Mouse (Mus musculus): Measurements from ENCODE around the gene Jarid2. TPM values are rescaled to one million over a fixed set of nuclear protein-coding genes. Genes with fewer than 3 reads are reported as not detected.
A peak's percentile ranks its signal among the peaks of the same experiment; 100 is the strongest.
"Not testable (repeated sequence)": the region's sequence is repeated elsewhere in the genome, so short reads cannot be mapped to it uniquely, and the experiment has no call there.

The Jarid2 gene
- polyA plus RNA-seq, 1 experiment from 2014 or later = 8.0 TPM

DNA sequence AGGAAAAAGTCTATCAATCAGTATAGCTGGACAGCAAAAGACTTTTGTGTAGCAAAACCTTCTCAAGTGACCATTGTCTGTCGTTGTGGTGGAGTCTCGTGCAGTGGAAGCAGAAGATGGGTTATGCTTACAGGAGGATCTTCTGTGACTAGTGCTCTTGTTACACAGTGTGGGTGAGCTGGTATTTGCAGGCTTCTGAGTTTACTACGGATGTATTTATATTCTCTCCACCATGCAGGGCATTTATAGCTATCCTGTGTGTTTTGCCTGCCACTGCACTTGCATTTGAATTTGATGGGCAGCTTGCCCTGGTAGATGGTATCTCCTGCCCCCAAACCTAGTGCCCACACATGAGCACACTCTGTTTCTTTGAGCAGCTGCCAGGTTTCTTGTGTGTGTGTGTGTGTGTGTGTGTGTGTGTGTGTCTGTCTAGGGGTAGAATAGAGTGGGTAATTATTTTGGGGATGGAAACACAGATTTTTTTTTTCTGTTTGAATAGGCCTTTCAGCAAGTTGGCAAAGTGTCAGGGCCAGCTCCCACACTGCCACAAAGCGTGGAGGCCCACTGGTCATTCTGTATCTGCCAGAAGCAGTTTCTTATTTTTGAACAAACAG lies 138.9 kb downstream of the Jarid2 start:
- no peaks in the 10 kb centered on the region for H3K4me1 ChIP-seq (replicated peaks; ENCODE audit: control insufficient read depth, insufficient read depth)
- H3K27ac ChIP-seq (replicated peaks) = no peak overlapping the region
- no peaks in the 10 kb centered on the region for H3K36me3 ChIP-seq (ENCODE audit: control insufficient read depth, insufficient read depth, low read length)
- ATAC-seq (ENCODE audit: low FRiP score, low TSS enrichment) = no peak
- H3K4me3 ChIP-seq (ENCODE audit: low read depth, low read length) = no peak overlapping the region
- TF ChIP-seq CTCF (IDR thresholded peaks at IDR 0.05; ENCODE audit: low read depth) (no peak), EP300 (optimal IDR thresholded peaks at IDR 0.05) (no peak)
- WGBS = 58% methylated on average over 4 of the region's 4 CpGs
- DNase-seq (ENCODE audit: low spot score) = no peak
- peaks cover 4% of the 10 kb centered on the region; the same call in 1 of the 2 replicates for H3K9me3 ChIP-seq (ENCODE audit: control insufficient read depth, low read length)
- peaks cover 4% of the 10 kb centered on the region; the same call in 1 of the 2 replicates for H3K27me3 ChIP-seq (ENCODE audit: control insufficient read depth, insufficient read depth, low read length)
- H3K4me2 ChIP-seq (replicated peaks; ENCODE audit: low read depth) = no peak overlapping the region
- no peak overlapping the region for H3K9ac ChIP-seq (ENCODE audit: low read length)

DNA sequence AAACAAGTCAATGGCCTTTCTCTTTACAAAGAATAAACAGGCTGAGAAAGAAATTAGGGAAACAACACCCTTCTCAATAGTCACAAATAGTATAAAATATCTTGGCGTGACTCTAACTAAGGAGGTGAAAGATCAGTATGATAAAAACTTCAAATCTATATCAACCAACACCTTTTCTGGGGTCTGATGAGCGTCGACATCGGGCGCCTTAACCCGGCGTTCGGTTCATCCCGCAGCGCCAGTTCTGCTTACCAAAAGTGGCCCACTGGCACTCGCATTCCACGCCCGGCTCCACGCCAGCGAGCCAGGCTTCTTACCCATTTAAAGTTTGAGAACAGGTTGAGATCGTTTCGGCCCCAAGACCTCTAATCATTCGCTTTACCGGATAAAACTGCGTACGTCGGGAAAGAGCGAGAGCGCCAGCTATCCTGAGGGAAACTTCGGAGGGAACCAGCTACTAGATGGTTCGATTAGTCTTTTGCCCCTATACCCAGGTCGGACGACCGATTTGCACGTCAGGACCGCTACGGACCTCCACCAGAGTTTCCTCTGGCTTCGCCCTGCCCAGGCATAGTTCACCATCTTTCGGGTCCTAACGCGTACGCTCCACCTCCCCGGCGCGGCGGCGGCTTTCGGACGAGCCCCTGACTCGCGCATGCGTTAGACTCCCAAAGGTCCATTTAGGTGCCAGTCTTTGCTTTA lies 140.3 kb downstream of the Jarid2 start:
- not testable (repeated sequence) for H3K4me2 ChIP-seq (replicated peaks; ENCODE audit: low read depth); H3K9me3 ChIP-seq (ENCODE audit: control insufficient read depth, low read length); H3K27me3 ChIP-seq (ENCODE audit: control insufficient read depth, insufficient read depth, low read length); H3K27ac ChIP-seq (replicated peaks); H3K9ac ChIP-seq (ENCODE audit: low read length); H3K36me3 ChIP-seq (ENCODE audit: control insufficient read depth, insufficient read depth, low read length); H3K4me3 ChIP-seq (ENCODE audit: low read depth, low read length); H3K4me1 ChIP-seq (replicated peaks; ENCODE audit: control insufficient read depth, insufficient read depth)
- WGBS = 75% methylated on average over 47 of the region's 47 CpGs
- ATAC-seq (ENCODE audit: low FRiP score, low TSS enrichment) (peak; percentile 100), DNase-seq (ENCODE audit: low spot score) (peak; percentile 95)

DNA sequence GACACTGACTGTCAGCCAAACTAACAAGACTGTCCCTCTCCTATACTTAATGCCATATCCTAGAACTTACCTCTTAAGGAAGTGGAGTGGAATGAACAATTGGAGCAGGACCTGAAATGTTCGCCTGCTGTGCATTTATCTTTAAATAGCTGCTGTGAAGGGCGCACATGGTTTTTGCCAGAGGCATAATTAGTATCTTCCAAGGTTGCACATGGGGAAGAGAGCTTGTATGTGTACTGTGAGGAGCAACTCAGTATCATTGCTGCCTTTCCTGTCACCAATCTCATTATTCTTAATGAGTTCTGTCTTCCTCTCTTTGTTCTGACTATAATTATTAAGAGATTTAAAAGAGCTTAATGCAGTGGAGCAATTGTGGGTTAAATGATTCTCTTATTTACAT lies 147.5 kb downstream of the Jarid2 start:
- TF ChIP-seq EP300 (optimal IDR thresholded peaks at IDR 0.05) (no peak), CTCF (IDR thresholded peaks at IDR 0.05; ENCODE audit: low read depth) (no peak)
- Histone ChIP-seq H3K4me1 (replicated peaks; ENCODE audit: control insufficient read depth, insufficient read depth) (no peaks in the 10 kb centered on the region), H3K4me3 (ENCODE audit: low read depth, low read length) (no peak overlapping the region), H3K27me3 (ENCODE audit: control insufficient read depth, insufficient read depth, low read length) (no peaks in the 10 kb centered on the region), H3K9me3 (ENCODE audit: control insufficient read depth, low read length) (no peaks in the 10 kb centered on the region), H3K27ac (replicated peaks) (no peak overlapping the region), H3K36me3 (ENCODE audit: control insufficient read depth, insufficient read depth, low read length) (no peaks in the 10 kb centered on the region), H3K9ac (ENCODE audit: low read length) (no peak overlapping the region), H3K4me2 (replicated peaks; ENCODE audit: low read depth) (no peak overlapping the region)
- WGBS = 83% methylated on average over 2 of the region's 2 CpGs
- no peak for ATAC-seq (ENCODE audit: low FRiP score, low TSS enrichment)
- no peak for DNase-seq (ENCODE audit: low spot score)

DNA sequence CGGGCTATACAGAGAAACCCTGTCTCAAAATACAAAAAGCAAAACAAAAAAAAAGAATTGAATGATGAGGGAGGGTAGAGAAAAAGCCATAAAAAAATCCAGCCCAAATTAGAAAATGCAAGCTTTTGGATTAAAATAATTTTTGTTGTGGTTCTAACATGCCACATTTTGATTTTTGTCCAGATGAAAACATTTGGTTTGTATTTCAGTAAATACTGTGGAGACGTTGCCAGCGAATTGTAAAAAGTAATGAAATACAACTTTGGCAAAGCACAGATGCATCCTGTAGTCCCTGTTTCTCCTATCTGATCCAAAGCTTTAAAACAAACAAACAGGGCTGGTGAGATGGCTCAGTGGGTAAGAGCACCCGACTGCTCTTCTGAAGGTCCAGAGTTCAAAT lies 151.7 kb downstream of the Jarid2 start:
- no peak overlapping the region for H3K9ac ChIP-seq (ENCODE audit: low read length)
- ATAC-seq (ENCODE audit: low FRiP score, low TSS enrichment) (no peak), DNase-seq (ENCODE audit: low spot score) (no peak)
- no peak overlapping the region for H3K4me3 ChIP-seq (ENCODE audit: low read depth, low read length)
- no peaks in the 10 kb centered on the region for H3K4me1 ChIP-seq (replicated peaks; ENCODE audit: control insufficient read depth, insufficient read depth)
- TF ChIP-seq EP300 (optimal IDR thresholded peaks at IDR 0.05) = no peak
- no peak for TF ChIP-seq CTCF (IDR thresholded peaks at IDR 0.05; ENCODE audit: low read depth)
- H3K27me3 ChIP-seq (ENCODE audit: control insufficient read depth, insufficient read depth, low read length) = no peaks in the 10 kb centered on the region
- H3K36me3 ChIP-seq (ENCODE audit: control insufficient read depth, insufficient read depth, low read length) = no peaks in the 10 kb centered on the region
- H3K27ac ChIP-seq (replicated peaks) = no peak overlapping the region
- no peaks in the 10 kb centered on the region for H3K9me3 ChIP-seq (ENCODE audit: control insufficient read depth, low read length)
- 89% methylated on average over 4 of the region's 4 CpGs for WGBS
- H3K4me2 ChIP-seq (replicated peaks; ENCODE audit: low read depth) = no peak overlapping the region

DNA sequence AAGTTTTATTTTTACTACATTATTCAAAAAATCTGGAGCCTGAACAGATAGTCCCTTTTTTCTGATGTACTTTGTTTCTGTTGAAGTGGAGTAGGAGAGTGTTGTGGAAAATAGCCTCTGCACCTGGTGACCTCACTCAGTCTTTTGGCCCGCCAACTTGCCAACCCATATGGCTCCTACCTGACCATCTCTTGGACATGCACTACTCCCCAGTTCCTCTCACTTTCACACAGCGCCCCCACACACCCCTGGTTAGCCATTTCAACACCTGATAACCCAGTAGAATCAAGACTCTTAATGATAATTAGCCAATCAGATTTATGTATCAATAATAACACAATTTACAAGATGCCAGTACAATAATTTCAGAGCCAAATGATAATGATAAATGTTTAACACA lies 156.9 kb downstream of the Jarid2 start:
- H3K9ac ChIP-seq (ENCODE audit: low read length) = no peak overlapping the region
- no peaks in the 10 kb centered on the region for H3K27me3 ChIP-seq (ENCODE audit: control insufficient read depth, insufficient read depth, low read length)
- H3K4me3 ChIP-seq (ENCODE audit: low read depth, low read length) = no peak overlapping the region
- WGBS = 86% methylated on average over 2 of the region's 2 CpGs
- no peaks in the 10 kb centered on the region; the same call in 1 of the 2 replicates for H3K4me1 ChIP-seq (replicated peaks; ENCODE audit: control insufficient read depth, insufficient read depth)
- no peak overlapping the region for H3K4me2 ChIP-seq (replicated peaks; ENCODE audit: low read depth)
- no peaks in the 10 kb centered on the region for H3K36me3 ChIP-seq (ENCODE audit: control insufficient read depth, insufficient read depth, low read length)
- DNase-seq (ENCODE audit: low spot score) = no peak
- ATAC-seq (ENCODE audit: low FRiP score, low TSS enrichment) = no peak
- TF ChIP-seq EP300 (optimal IDR thresholded peaks at IDR 0.05) = no peak
- TF ChIP-seq CTCF (IDR thresholded peaks at IDR 0.05; ENCODE audit: low read depth) = no peak
- H3K27ac ChIP-seq (replicated peaks) = no peak overlapping the region
- H3K9me3 ChIP-seq (ENCODE audit: control insufficient read depth, low read length) = no peaks in the 10 kb centered on the region

DNA sequence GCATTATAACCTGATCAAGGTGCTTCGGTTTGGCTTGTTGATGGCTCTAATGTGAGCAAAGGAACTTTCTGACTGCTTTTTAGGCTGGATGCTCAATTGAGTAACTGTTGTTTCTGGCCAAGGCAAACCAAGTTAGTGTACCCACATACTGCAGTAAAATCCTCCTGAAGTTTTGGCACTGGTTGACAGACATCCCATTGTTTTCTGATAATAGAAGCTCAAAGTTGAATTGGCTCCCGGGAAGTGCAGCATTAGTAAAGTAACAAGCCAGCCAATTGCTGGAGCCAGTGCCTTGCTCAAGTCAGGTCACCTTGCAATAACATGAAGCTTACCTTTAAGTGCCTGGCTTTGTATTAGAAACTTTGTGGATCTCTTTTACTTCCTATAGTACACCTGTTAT lies 161.3 kb downstream of the Jarid2 start:
- ATAC-seq (ENCODE audit: low FRiP score, low TSS enrichment) = no peak

More for the DNA sequence above, 161.3 kb downstream of the Jarid2 start:
- no peaks in the 10 kb centered on the region for H3K36me3 ChIP-seq (ENCODE audit: control insufficient read depth, insufficient read depth, low read length)
- no peaks in the 10 kb centered on the region; the same call in 1 of the 2 replicates for H3K4me1 ChIP-seq (replicated peaks; ENCODE audit: control insufficient read depth, insufficient read depth)
- no peak overlapping the region for H3K4me3 ChIP-seq (ENCODE audit: low read depth, low read length)
- DNase-seq (ENCODE audit: low spot score) = no peak
- H3K9ac ChIP-seq (ENCODE audit: low read length) = no peak overlapping the region
- H3K27me3 ChIP-seq (ENCODE audit: control insufficient read depth, insufficient read depth, low read length) = no peaks in the 10 kb centered on the region
- no peak overlapping the region for H3K27ac ChIP-seq (replicated peaks)
- 74% methylated on average over 2 of the region's 2 CpGs for WGBS
- no peaks in the 10 kb centered on the region for H3K9me3 ChIP-seq (ENCODE audit: control insufficient read depth, low read length)
- no peak for TF ChIP-seq CTCF (IDR thresholded peaks at IDR 0.05; ENCODE audit: low read depth)
- no peak for TF ChIP-seq EP300 (optimal IDR thresholded peaks at IDR 0.05)
- no peak overlapping the region for H3K4me2 ChIP-seq (replicated peaks; ENCODE audit: low read depth)

Data from stomach, postnatal 0 days (tissue).